33 mouse cellular contexts compared by ENCODE assay signal in genomic region chr2:93919093-93919492, GRCm38 (mm10). TPM values are rescaled to one million over a fixed set of nuclear protein-coding genes. Genes with fewer than 3 reads are reported as not detected.
"Had no signal": no experiment of that assay in that cellular context is flagged by ENCODE, and none has a peak within 500 bp of the region (broad histone marks: within the 10 kb centered on the region; RNA-seq: fewer than 3 reads in every experiment).

No protein-coding gene starts in this region.

- DNase-seq: left cerebral cortex, postnatal 4 days; liver; liver, embryonic 13.5 days; liver, postnatal 0 days; lung, adult 18-20 months; lung, adult 2 months; lung, embryonic 14.5 days; lung, postnatal 10 days; lung, postnatal 14 days; lung, postnatal 36 days; lung, postnatal 4 days; midbrain, embryonic 14.5 days had no signal

RNA-seq across cellular contexts. Expression of gene Gm13889, which starts 37.9 kb away (rescaled TPM):
- total RNA-seq: megakaryocyte progenitor cell, adult 5-6 weeks; megakaryocyte-erythroid progenitor cell, adult 5-6 weeks; monocyte, adult 5-6 weeks had no signal
- polyA plus RNA-seq: macrophage had no signal

RNA-seq across cellular contexts. Expression of gene Accsl, which starts 50.1 kb away (rescaled TPM):
- total RNA-seq: left cerebral cortex, postnatal 25 days; liver, adult 2 months; megakaryocyte progenitor cell, adult 5-6 weeks; megakaryocyte, adult 5-6 weeks; megakaryocyte-erythroid progenitor cell, adult 5-6 weeks; midbrain, postnatal 0 days; monocyte, adult 5-6 weeks had no signal
- polyA plus RNA-seq: limb, embryonic 10.5 days; limb, embryonic 11.5 days; limb, embryonic 12.5 days; limb, embryonic 13.5 days; limb, embryonic 15.5 days; liver, adult 2 months; liver, embryonic 11.5 days; liver, embryonic 12.5 days; liver, embryonic 15.5 days; liver, embryonic 16.5 days; lung, adult 2 months; lung, embryonic 16.5 days; lung, postnatal 0 days; macrophage; midbrain, embryonic 10.5 days; neural tube, embryonic 11.5 days had no signal
